Mouse (Mus musculus): ENCODE measurements around the gene Apol9b. TPM values are rescaled to one million over a fixed set of nuclear protein-coding genes. Genes with fewer than 3 reads are reported as not detected.

Gene Apol9b
- polyA plus RNA-seq, 1 experiment, result 0.41 TPM

- H3K4me3 ChIP-seq (replicated peaks; ENCODE audit: insufficient read depth, low read depth, low read length), result no peak overlapping the region
- H3K4me1 ChIP-seq (ENCODE audit: control insufficient read depth, insufficient read depth, low read length), result peaks cover 9% of the 10 kb centered on the region
- no peak for DNase-seq
- H3K27ac ChIP-seq (ENCODE audit: insufficient read depth, low read length), result no peak overlapping the region
- no peaks in the 10 kb centered on the region; the same call in 1 of the 2 replicates for H3K27me3 ChIP-seq (ENCODE audit: control insufficient read depth, insufficient read depth, low read length)
- TF ChIP-seq POLR2A (IDR thresholded peaks at IDR 0.05; ENCODE audit: borderline replicate concordance, insufficient read depth, low read length), result no peak
- TF ChIP-seq CTCF (IDR thresholded peaks at IDR 0.05; ENCODE audit: borderline replicate concordance, insufficient read depth, low read depth, low read length), result no peak
Measured at GRCm38 (mm10) chr15:77745081-77745480, 16.2 kb downstream of the Apol9b start.

- no peak overlapping the region for H3K4me3 ChIP-seq (replicated peaks; ENCODE audit: insufficient read depth, low read depth, low read length)
- 89% methylated on average over 1 of the region's 1 CpGs for WGBS
- DNase-seq, result no peak
- TF ChIP-seq POLR2A (IDR thresholded peaks at IDR 0.05; ENCODE audit: borderline replicate concordance, insufficient read depth, low read length) (no peak), CTCF (IDR thresholded peaks at IDR 0.05; ENCODE audit: borderline replicate concordance, insufficient read depth, low read depth, low read length) (no peak)
- H3K27me3 ChIP-seq (ENCODE audit: control insufficient read depth, insufficient read depth, low read length), result no peaks in the 10 kb centered on the region; the same call in 1 of the 2 replicates
- H3K27ac ChIP-seq (ENCODE audit: insufficient read depth, low read length), result no peak overlapping the region
- peaks cover 9% of the 10 kb centered on the region for H3K4me1 ChIP-seq (ENCODE audit: control insufficient read depth, insufficient read depth, low read length)
Measured at GRCm38 (mm10) chr15:77746326-77746725, 17.5 kb downstream of the Apol9b start.

GRCm38 (mm10) chr15:77748414-77748813 is 19.6 kb downstream of the Apol9b start:
- Histone ChIP-seq H3K4me3 (replicated peaks; ENCODE audit: insufficient read depth, low read depth, low read length) (no peak overlapping the region), H3K27me3 (ENCODE audit: control insufficient read depth, insufficient read depth, low read length) (no peaks in the 10 kb centered on the region; the same call in 1 of the 2 replicates), H3K27ac (ENCODE audit: insufficient read depth, low read length) (no peak overlapping the region), H3K4me1 (ENCODE audit: control insufficient read depth, insufficient read depth, low read length) (peaks cover 15% of the 10 kb centered on the region)
- WGBS, result 77% methylated on average over 3 of the region's 3 CpGs
- TF ChIP-seq POLR2A (IDR thresholded peaks at IDR 0.05; ENCODE audit: borderline replicate concordance, insufficient read depth, low read length) (no peak), CTCF (IDR thresholded peaks at IDR 0.05; ENCODE audit: borderline replicate concordance, insufficient read depth, low read depth, low read length) (no peak)
- DNase-seq, result no peak

- 11% methylated on average over 10 of the region's 10 CpGs for WGBS
- Histone ChIP-seq H3K4me1 (ENCODE audit: control insufficient read depth, insufficient read depth, low read length) (peaks cover 15% of the 10 kb centered on the region), H3K27me3 (ENCODE audit: control insufficient read depth, insufficient read depth, low read length) (no peaks in the 10 kb centered on the region; the same call in 1 of the 2 replicates), H3K27ac (ENCODE audit: insufficient read depth, low read length) (no peak overlapping the region), H3K4me3 (replicated peaks; ENCODE audit: insufficient read depth, low read depth, low read length) (no peak overlapping the region)
- DNase-seq, result peak; percentile 58 to 74
- 0 out of 2 replicates have a peak, but pooled peaks have one; percentile 4 for TF ChIP-seq CTCF (IDR thresholded peaks at IDR 0.05; ENCODE audit: borderline replicate concordance, insufficient read depth, low read depth, low read length)
- no peak for TF ChIP-seq POLR2A (IDR thresholded peaks at IDR 0.05; ENCODE audit: borderline replicate concordance, insufficient read depth, low read length)
Measured at GRCm38 (mm10) chr15:77749717-77750116, 20.9 kb downstream of the Apol9b start.

GRCm38 (mm10) chr15:77750461-77750860 is 21.6 kb downstream of the Apol9b start:
- Histone ChIP-seq H3K4me1 (ENCODE audit: control insufficient read depth, insufficient read depth, low read length) (peaks cover 15% of the 10 kb centered on the region), H3K27ac (ENCODE audit: insufficient read depth, low read length) (no peak overlapping the region), H3K27me3 (ENCODE audit: control insufficient read depth, insufficient read depth, low read length) (no peaks in the 10 kb centered on the region), H3K4me3 (replicated peaks; ENCODE audit: insufficient read depth, low read depth, low read length) (no peak overlapping the region)
- DNase-seq, result peak in 1 of 2 experiments; percentile 51
- TF ChIP-seq CTCF (IDR thresholded peaks at IDR 0.05; ENCODE audit: borderline replicate concordance, insufficient read depth, low read depth, low read length) (peak; percentile 76), POLR2A (IDR thresholded peaks at IDR 0.05; ENCODE audit: borderline replicate concordance, insufficient read depth, low read length) (no peak)
- WGBS, result 47% methylated on average over 1 of the region's 1 CpGs

- no peak for DNase-seq
- H3K27ac ChIP-seq (ENCODE audit: insufficient read depth, low read length), result no peak overlapping the region
- TF ChIP-seq POLR2A (IDR thresholded peaks at IDR 0.05; ENCODE audit: borderline replicate concordance, insufficient read depth, low read length) (no peak), CTCF (IDR thresholded peaks at IDR 0.05; ENCODE audit: borderline replicate concordance, insufficient read depth, low read depth, low read length) (no peak)
- no peaks in the 10 kb centered on the region for H3K27me3 ChIP-seq (ENCODE audit: control insufficient read depth, insufficient read depth, low read length)
- peaks cover 15% of the 10 kb centered on the region for H3K4me1 ChIP-seq (ENCODE audit: control insufficient read depth, insufficient read depth, low read length)
- WGBS, result 20% methylated on average over 11 of the region's 11 CpGs
- no peak overlapping the region for H3K4me3 ChIP-seq (replicated peaks; ENCODE audit: insufficient read depth, low read depth, low read length)
Measured at GRCm38 (mm10) chr15:77752443-77752842, 23.6 kb downstream of the Apol9b start.

GRCm38 (mm10) chr15:77755132-77755531 is 26.3 kb downstream of the Apol9b start:
- TF ChIP-seq POLR2A (IDR thresholded peaks at IDR 0.05; ENCODE audit: borderline replicate concordance, insufficient read depth, low read length) (no peak), CTCF (IDR thresholded peaks at IDR 0.05; ENCODE audit: borderline replicate concordance, insufficient read depth, low read depth, low read length) (no peak)
- WGBS, result 91% methylated on average over 2 of the region's 2 CpGs
- Histone ChIP-seq H3K27ac (ENCODE audit: insufficient read depth, low read length) (no peak overlapping the region), H3K4me1 (ENCODE audit: control insufficient read depth, insufficient read depth, low read length) (peaks cover 6% of the 10 kb centered on the region), H3K4me3 (replicated peaks; ENCODE audit: insufficient read depth, low read depth, low read length) (no peak overlapping the region), H3K27me3 (ENCODE audit: control insufficient read depth, insufficient read depth, low read length) (no peaks in the 10 kb centered on the region)
- no peak for DNase-seq

GRCm38 (mm10) chr15:77756081-77756480 is 27.2 kb downstream of the Apol9b start:
- no peak for DNase-seq
- Histone ChIP-seq H3K4me3 (replicated peaks; ENCODE audit: insufficient read depth, low read depth, low read length) (no peak overlapping the region), H3K4me1 (ENCODE audit: control insufficient read depth, insufficient read depth, low read length) (peaks cover 6% of the 10 kb centered on the region), H3K27ac (ENCODE audit: insufficient read depth, low read length) (no peak overlapping the region), H3K27me3 (ENCODE audit: control insufficient read depth, insufficient read depth, low read length) (no peaks in the 10 kb centered on the region)
- TF ChIP-seq CTCF (IDR thresholded peaks at IDR 0.05; ENCODE audit: borderline replicate concordance, insufficient read depth, low read depth, low read length), result no peak
- TF ChIP-seq POLR2A (IDR thresholded peaks at IDR 0.05; ENCODE audit: borderline replicate concordance, insufficient read depth, low read length), result no peak
- 61% methylated on average over 2 of the region's 2 CpGs for WGBS
